Mouse (Mus musculus) liver, adult 2 months (tissue): Measurements from ENCODE around the gene Tmpo. TPM values are rescaled to one million over a fixed set of nuclear protein-coding genes. Genes with fewer than 3 reads are reported as not detected.

Experiments
- DNase-seq: peaks from one replicate; pipeline ENCODE4 v3.0.0-alpha.2; 2011; ENCODE audit warnings: low read depth, low spot score; ENCODE audit errors: extremely low read depth
- H3K27ac ChIP-seq: fragments of 200-500 bp; replicated peaks from 2 replicates; pipeline ENCODE4 v1.5.1; 2012; ENCODE audit warnings: low read depth, mild to moderate bottlenecking, control low read depth, inconsistent platforms, low read length; ENCODE audit not compliant: insufficient read depth
- H3K27me3 ChIP-seq: fragments of 200-500 bp; 2 replicates; pipeline ENCODE4 v1.6.1; 2012; ENCODE audit warnings: mild to moderate bottlenecking, moderate library complexity, low read length, inconsistent platforms; ENCODE audit not compliant: control insufficient read depth, insufficient read depth
- H3K36me3 ChIP-seq: fragments of 200-500 bp; 2 replicates; pipeline ENCODE4 v1.6.1; 2012; ENCODE audit warnings: low read length, inconsistent platforms; ENCODE audit not compliant: control insufficient read depth, insufficient read depth
- H3K4me1 ChIP-seq: fragments of 200-500 bp; 2 replicates; pipeline ENCODE4 v1.6.1; 2011; ENCODE audit warnings: low read length; ENCODE audit not compliant: control insufficient read depth, insufficient read depth
- H3K4me3 ChIP-seq: fragments of 200-500 bp; 2 replicates; pipeline ENCODE4 v1.5.1; 2011; ENCODE audit warnings: low read depth, mild to moderate bottlenecking, control low read depth, low read length, moderate library complexity; ENCODE audit not compliant: insufficient read depth
- H3K79me2 ChIP-seq: fragments of 200-500 bp; 2 replicates; pipeline ENCODE4 v1.6.1; 2012; ENCODE audit warnings: inconsistent platforms, mild to moderate bottlenecking, low read length, moderate library complexity; ENCODE audit not compliant: control insufficient read depth, insufficient read depth
- H3K9ac ChIP-seq: fragments of 200-500 bp; 2 replicates; pipeline ENCODE4 v1.6.1; 2012; ENCODE audit warnings: low read depth, mild to moderate bottlenecking, control low read depth, inconsistent platforms, low read length
- CTCF ChIP-seq: fragments of 200-500 bp; IDR thresholded peaks from 2 replicates; pipeline ENCODE4 v1.5.1; 2011; ENCODE audit warnings: low read depth, low read length, control low read depth
- POLR2A ChIP-seq: fragments of 200-500 bp; IDR thresholded peaks from 2 replicates; pipeline ENCODE4 v1.6.1; 2011; ENCODE audit warnings: low read length, control low read depth; ENCODE audit not compliant: insufficient read depth; ENCODE audit errors: extremely low read depth
- WGBS: fragments of 180-500 bp; shearing (Covaris S2); methylation state at CpG from one replicate; pipeline ENCODE4 v1.1.7; 2018; 5-methylcytosine and 5-hydroxymethylcytosine counted together
- polyA plus RNA-seq: library from polyadenylated mRNA; depleted of rRNA; stranded (reverse); fragments of >200 nt; gene quantifications from 2 replicates; pipeline ENCODE4 v1.2.3, GENCODE M21; 2012
- total RNA-seq: library from RNA; depleted of rRNA; stranded (reverse); fragments of >200 nt; gene quantifications from 2 replicates; pipeline ENCODE4 v1.2.3, GENCODE M21; 2014

Gene Tmpo
- total and polyA plus RNA-seq, 2 experiments = 12.1 to 43.3 TPM

GRCm38 (mm10) chr10:91177201-91177600 lies 3.9 kb downstream of the Tmpo start:
- Histone ChIP-seq H3K9ac (peak overlapping the region; percentile 29; the same call in 1 of the 2 replicates), H3K4me3 (no peak overlapping the region), H3K79me2 (no peaks in the 10 kb centered on the region), H3K27ac (peak overlapping the region; percentile 85), H3K4me1 (peaks cover 10% of the 10 kb centered on the region), H3K36me3 (no peaks in the 10 kb centered on the region), H3K27me3 (no peaks in the 10 kb centered on the region)
- peak; percentile 88 for DNase-seq
- TF ChIP-seq POLR2A (no peak), CTCF (no peak)
- 22% methylated on average over 3 of the region's 4 CpGs for WGBS

GRCm38 (mm10) chr10:91172329-91173100 lies 8.6 kb downstream of the Tmpo start:
- Histone ChIP-seq H3K79me2 (peaks cover 4% of the 10 kb centered on the region; the same call in 1 of the 2 replicates), H3K27ac (no peak overlapping the region), H3K27me3 (no peaks in the 10 kb centered on the region), H3K4me3 (no peak overlapping the region), H3K4me1 (peaks cover 7% of the 10 kb centered on the region), H3K36me3 (no peaks in the 10 kb centered on the region), H3K9ac (no peak overlapping the region; the same call in 1 of the 2 replicates)
- TF ChIP-seq POLR2A (no peak), CTCF (no peak)
- 74% methylated on average over 14 of the region's 14 CpGs for WGBS
- DNase-seq = no peak

- Histone ChIP-seq H3K4me3 (peak overlapping the region; percentile 99), H3K27me3 (no peaks in the 10 kb centered on the region), H3K27ac (peak overlapping the region; percentile 94), H3K4me1 (peaks cover 3% of the 10 kb centered on the region; the same call in 1 of the 2 replicates), H3K79me2 (peaks cover 8% of the 10 kb centered on the region; the same call in 1 of the 2 replicates), H3K36me3 (no peaks in the 10 kb centered on the region), H3K9ac (peak overlapping the region; percentile 97)
- peak; percentile 41 for TF ChIP-seq POLR2A
- no peak for TF ChIP-seq CTCF
- 1% methylated on average over 67 of the region's 68 CpGs for WGBS
- DNase-seq = peak; percentile 68
Observed at GRCm38 (mm10) chr10:91171455-91172328, 9.4 kb downstream of the Tmpo start.

GRCm38 (mm10) chr10:91171041-91171440 lies 10.1 kb downstream of the Tmpo start:
- peaks cover 3% of the 10 kb centered on the region; the same call in 1 of the 2 replicates for H3K4me1 ChIP-seq
- no peaks in the 10 kb centered on the region for H3K27me3 ChIP-seq
- WGBS = under 1% methylated on average over 59 of the region's 59 CpGs
- no peak for TF ChIP-seq CTCF
- no peak for TF ChIP-seq POLR2A
- peaks cover 11% of the 10 kb centered on the region; the same call in 1 of the 2 replicates for H3K79me2 ChIP-seq
- H3K4me3 ChIP-seq = peak overlapping the region; percentile 99
- DNase-seq = peak; percentile 24
- peak overlapping the region; percentile 94 for H3K27ac ChIP-seq
- H3K9ac ChIP-seq = peak overlapping the region; percentile 97
- no peaks in the 10 kb centered on the region for H3K36me3 ChIP-seq

GRCm38 (mm10) chr10:91170143-91170941 lies 10.8 kb downstream of the Tmpo start:
- Histone ChIP-seq H3K27ac (peak overlapping the region; percentile 94), H3K4me3 (peak overlapping the region; percentile 99), H3K36me3 (peaks cover under 1% of the 10 kb centered on the region; the same call in 1 of the 2 replicates), H3K27me3 (no peaks in the 10 kb centered on the region), H3K79me2 (peaks cover 11% of the 10 kb centered on the region; the same call in 1 of the 2 replicates), H3K9ac (peak overlapping the region; percentile 97), H3K4me1 (peaks cover 3% of the 10 kb centered on the region; the same call in 1 of the 2 replicates)
- TF ChIP-seq CTCF = peak; percentile 83
- TF ChIP-seq POLR2A = 0 out of 2 replicates have a peak, but pooled peaks have one; percentile 28
- WGBS = under 1% methylated on average over 46 of the region's 50 CpGs
- DNase-seq = peak; percentile 74
